Mouse (Mus musculus) lung, embryonic 16.5 days (tissue): ENCODE data around the gene Ppm1e. TPM values are rescaled to one million over a fixed set of nuclear protein-coding genes. Genes with fewer than 3 reads are reported as not detected.

ENCODE experiments used
- ATAC-seq: fragments of 200-750 bp; cut with Nextera tagmentation; 2 replicates; pipeline ENCODE4 v1.8.0; 2017; ENCODE audit warnings: low read depth, mild to moderate bottlenecking, moderate library complexity
- H3K27ac ChIP-seq: fragments of 300-500 bp; sonication (generic); 2 replicates; pipeline ENCODE4 v1.5.1; 2014; ENCODE audit warnings: mild to moderate bottlenecking, control low read depth, low read length
- H3K27me3 ChIP-seq: fragments of 300-500 bp; sonication (generic); 2 replicates; pipeline ENCODE4 v1.6.1; 2014; ENCODE audit warnings: low read depth, low read length, mixed read lengths; ENCODE audit not compliant: control insufficient read depth, insufficient read depth
- H3K36me3 ChIP-seq: fragments of 300-500 bp; sonication (generic); 2 replicates; pipeline ENCODE4 v1.6.1; 2014; ENCODE audit warnings: low read length; ENCODE audit not compliant: control insufficient read depth, insufficient read depth
- H3K4me1 ChIP-seq: fragments of 300-500 bp; sonication (generic); replicated peaks from 2 replicates; pipeline ENCODE4 v1.6.1; 2014; ENCODE audit warnings: low read length, mixed read lengths; ENCODE audit not compliant: control insufficient read depth, insufficient read depth
- H3K4me2 ChIP-seq: fragments of 300-500 bp; sonication (generic); 2 replicates; pipeline ENCODE4 v1.6.1; 2014; ENCODE audit warnings: low read depth, low read length, control low read depth
- H3K4me3 ChIP-seq: fragments of 300-500 bp; sonication (generic); 2 replicates; pipeline ENCODE4 v1.5.1; 2014; ENCODE audit warnings: mild to moderate bottlenecking, low read length, control low read depth
- H3K9ac ChIP-seq: fragments of 300-500 bp; sonication (generic); 2 replicates; pipeline ENCODE4 v1.6.1; 2014; ENCODE audit warnings: low read length, control low read depth
- H3K9me3 ChIP-seq: fragments of 300-500 bp; sonication (generic); 2 replicates; pipeline ENCODE4 v1.6.1; 2016; ENCODE audit warnings: low read length; ENCODE audit not compliant: control insufficient read depth
- WGBS: fragments of 180-500 bp; shearing (Covaris S2); extraction: QIAGEN DNeasy Blood & Tissue Kit; methylation state at CpG from one replicate; pipeline ENCODE4 v1.1.7; 2014; 5-methylcytosine and 5-hydroxymethylcytosine counted together
- polyA plus RNA-seq: library from polyadenylated mRNA; unstranded; fragments of >200 nt; fragmentation: Nextera tagmentation; extraction: Ambion mirVana; gene quantifications from 2 replicates; pipeline ENCODE4 v1.2.1, GENCODE M21; 2015

Ppm1e gene
- polyA plus RNA-seq, result 2.0 and 2.1 TPM in 2 replicates

DNA sequence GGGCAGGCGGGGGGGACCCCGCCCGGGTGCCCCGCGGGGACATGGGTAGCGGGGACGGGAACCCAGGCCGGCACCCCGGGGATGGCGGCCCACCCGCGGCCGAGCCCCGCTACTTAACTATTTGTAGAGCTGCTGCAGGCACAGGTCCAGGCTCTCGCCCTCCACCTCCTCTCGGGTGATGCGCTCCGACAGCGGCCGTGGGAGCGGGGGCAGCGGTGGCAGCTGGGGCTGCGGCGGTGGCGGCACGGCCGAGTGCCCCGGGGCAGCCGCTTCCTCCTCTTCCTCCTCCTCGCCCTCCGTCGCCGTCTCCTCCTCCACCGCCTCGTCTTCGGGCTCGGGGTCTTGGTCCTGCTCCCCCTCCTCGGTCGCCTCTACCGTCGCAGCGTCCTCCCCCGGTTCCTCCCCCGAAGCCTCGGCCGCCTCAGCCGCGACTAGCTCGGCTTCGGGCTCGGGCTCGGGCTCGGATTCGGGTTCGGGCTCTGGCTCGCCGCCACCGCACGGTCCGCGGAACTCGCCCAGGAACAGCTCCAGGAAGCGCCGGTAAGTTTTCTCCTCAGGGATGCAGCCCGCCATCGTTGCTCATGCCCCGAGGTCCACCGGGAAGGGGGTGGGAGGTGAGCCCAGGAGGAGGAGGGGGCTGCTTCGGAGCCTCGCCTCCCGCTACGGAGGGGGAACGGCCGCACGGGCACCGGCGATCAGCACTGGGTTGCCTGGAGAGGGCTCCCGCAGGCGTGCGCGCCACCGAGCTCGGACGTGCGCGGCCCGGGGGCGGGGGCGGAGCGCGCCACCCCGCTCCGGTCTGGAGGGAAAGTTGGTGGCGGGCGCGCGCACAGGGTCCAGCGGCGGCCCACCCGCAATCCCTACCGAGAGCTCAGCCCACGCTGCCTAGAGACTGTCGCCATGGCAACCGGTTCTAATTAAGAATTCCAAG lies at the start of gene Ppm1e:
Gene Ppm1e, minus strand, starts transcription at position 693 of the 931 bp plus-strand sequence.
- peak within 1 kb of the TSS; percentile 99 for H3K4me2 ChIP-seq
- under 1% methylated on average over 93 of the region's 104 CpGs for WGBS
- peaks cover 10% of the 10 kb centered on the region; the same call in 1 of the 2 replicates for H3K4me1 ChIP-seq
- no peaks in the 10 kb centered on the region for H3K9me3 ChIP-seq
- no peak within 1 kb of the TSS for H3K27ac ChIP-seq
- ATAC-seq, result peak; percentile 96
- peak within 1 kb of the TSS; percentile 57 for H3K9ac ChIP-seq
- H3K4me3 ChIP-seq, result peak within 1 kb of the TSS; percentile 75
- peaks cover 28% of the 10 kb centered on the region for H3K27me3 ChIP-seq
- no peaks in the 10 kb centered on the region for H3K36me3 ChIP-seq

DNA sequence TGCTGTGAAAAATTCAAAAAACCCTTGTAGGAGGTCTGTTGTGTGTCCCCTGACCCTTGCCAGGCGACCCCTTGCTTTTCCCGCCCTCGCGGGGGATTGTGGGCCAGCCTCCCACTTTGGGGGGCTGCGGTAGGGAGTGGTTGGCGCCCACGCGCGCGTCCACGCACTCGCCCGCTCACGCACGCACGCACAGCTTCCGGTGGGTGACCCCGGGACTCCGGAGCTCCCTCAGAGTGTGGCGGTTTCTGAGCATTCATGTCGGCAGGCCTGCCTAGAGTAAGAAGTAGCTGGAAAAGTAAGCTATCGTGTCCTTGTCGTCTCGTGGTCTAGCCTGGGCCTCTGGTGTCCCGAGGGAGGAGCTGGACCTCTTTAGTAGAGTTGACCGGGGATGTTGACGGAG lies 46.1 kb upstream of the Ppm1e start, which contains the start of the genes Rad51c and Tex14:
Gene Rad51c, minus strand, starts transcription at position 79 of the 400 bp plus-strand sequence.
Gene Tex14, plus strand, starts transcription at position 190 of the 400 bp plus-strand sequence.
- H3K36me3 ChIP-seq, result 0 out of 2 replicates have a peak, but pooled peaks cover 2% of the 10 kb centered on the region
- peak within 1 kb of the TSS; percentile 85 for H3K9ac ChIP-seq
- H3K4me3 ChIP-seq, result peak within 1 kb of the TSS; percentile 60
- H3K9me3 ChIP-seq, result no peaks in the 10 kb centered on the region
- H3K4me1 ChIP-seq, result peaks cover 5% of the 10 kb centered on the region; the same call in 1 of the 2 replicates
- ATAC-seq, result peak; percentile 48
- H3K27ac ChIP-seq, result peak within 1 kb of the TSS; percentile 96
- H3K4me2 ChIP-seq, result peak within 1 kb of the TSS; percentile 75
- no peaks in the 10 kb centered on the region for H3K27me3 ChIP-seq
- WGBS, result 70% methylated on average over 27 of the region's 27 CpGs

DNA sequence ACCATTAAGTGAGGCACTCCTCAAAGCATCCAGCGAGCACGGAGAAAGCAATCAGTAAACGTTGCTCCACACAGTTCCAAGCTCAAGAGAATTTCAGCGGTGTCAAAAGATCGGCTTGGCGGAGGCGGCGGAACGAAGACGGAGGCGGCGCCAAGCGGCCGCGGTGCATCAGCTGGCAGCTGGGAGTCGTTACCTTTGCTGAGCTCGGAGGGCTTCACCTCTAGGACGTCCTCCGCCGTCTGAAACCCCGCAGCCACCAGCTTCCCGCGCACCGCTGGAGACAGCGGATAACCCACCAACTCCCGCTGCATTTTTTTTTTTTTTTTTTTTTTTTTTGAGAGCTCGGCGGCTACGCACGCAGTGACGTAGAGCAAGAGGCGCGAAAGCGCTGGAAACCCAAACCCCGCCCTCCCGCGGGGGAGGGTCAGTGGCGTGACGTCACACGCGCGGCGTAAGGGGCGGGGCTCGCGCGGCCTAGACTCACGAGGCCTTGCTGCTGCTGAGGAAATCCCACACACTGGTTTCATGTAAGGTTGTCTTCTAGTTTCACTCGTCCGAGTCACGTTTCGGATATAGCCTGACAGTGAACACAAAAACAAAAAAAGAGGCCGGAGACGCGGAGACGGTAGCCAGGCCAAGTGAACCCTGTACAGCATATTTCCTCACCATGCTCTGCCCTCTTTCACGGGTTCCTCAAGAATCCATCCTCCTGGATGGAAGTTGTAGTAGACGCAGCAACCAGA lies 45.5 kb upstream of the Ppm1e start:
- peak overlapping the region; percentile 85 for H3K9ac ChIP-seq
- ATAC-seq, result peak; percentile 95
- peak overlapping the region; percentile 96 for H3K27ac ChIP-seq
- peak overlapping the region; percentile 75 for H3K4me2 ChIP-seq
- H3K36me3 ChIP-seq, result 0 out of 2 replicates have a peak, but pooled peaks cover 2% of the 10 kb centered on the region
- no peaks in the 10 kb centered on the region for H3K27me3 ChIP-seq
- peaks cover 5% of the 10 kb centered on the region; the same call in 1 of the 2 replicates for H3K4me1 ChIP-seq
- no peaks in the 10 kb centered on the region for H3K9me3 ChIP-seq
- H3K4me3 ChIP-seq, result peak overlapping the region; percentile 60
- WGBS, result 1% methylated on average over 55 of the region's 58 CpGs

DNA sequence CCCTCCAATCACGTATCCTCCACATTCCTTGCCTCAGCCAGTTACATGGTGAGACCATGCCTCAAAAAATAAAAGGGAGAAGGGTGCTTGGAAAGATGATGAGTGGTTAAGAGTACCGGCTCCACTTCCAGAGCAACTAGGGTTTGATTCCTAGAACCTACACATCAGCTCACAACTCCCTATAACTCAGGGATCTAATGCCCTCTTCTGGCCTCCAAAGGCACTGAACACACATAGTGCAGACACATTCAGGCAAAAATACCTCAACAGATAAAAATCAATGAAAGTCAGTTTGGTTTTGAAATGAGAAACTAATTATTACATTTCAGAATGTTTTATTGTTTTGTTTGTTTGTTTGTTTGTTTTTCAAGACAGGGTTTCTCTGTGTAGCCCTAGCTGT lies 39.6 kb upstream of the Ppm1e start:
- Histone ChIP-seq H3K4me1 (no peaks in the 10 kb centered on the region), H3K27ac (no peak overlapping the region), H3K9ac (no peak overlapping the region), H3K36me3 (0 out of 2 replicates have a peak, but pooled peaks cover 2% of the 10 kb centered on the region), H3K27me3 (no peaks in the 10 kb centered on the region), H3K4me2 (no peak overlapping the region), H3K9me3 (no peaks in the 10 kb centered on the region), H3K4me3 (no peak overlapping the region)
- 93% methylated on average over 2 of the region's 2 CpGs for WGBS
- ATAC-seq, result no peak

DNA sequence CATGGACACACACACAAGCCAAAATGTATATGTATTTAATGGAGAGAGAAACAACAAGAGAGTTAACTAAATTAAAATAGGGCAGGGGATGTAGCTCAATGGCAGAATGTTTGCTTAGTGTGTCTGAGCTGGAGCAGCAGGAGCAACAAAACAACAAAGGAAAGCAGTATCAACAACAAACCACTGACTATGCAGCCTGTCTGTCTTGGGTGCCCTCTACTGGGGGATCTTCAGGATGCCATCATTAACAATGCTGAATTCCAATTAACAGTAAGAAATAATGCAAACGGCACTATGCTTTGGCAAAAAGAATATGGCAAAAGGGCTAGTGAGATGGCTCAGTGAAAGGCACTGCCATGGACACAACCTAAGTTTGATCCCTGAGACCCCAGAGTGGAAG lies 35.0 kb upstream of the Ppm1e start:
- H3K4me3 ChIP-seq, result no peak overlapping the region
- H3K9ac ChIP-seq, result no peak overlapping the region
- no peak overlapping the region for H3K4me2 ChIP-seq
- WGBS, result 60% methylated on average over 1 of the region's 1 CpGs
- 0 out of 2 replicates have a peak, but pooled peaks cover 2% of the 10 kb centered on the region for H3K36me3 ChIP-seq
- no peak for ATAC-seq
- no peaks in the 10 kb centered on the region for H3K27me3 ChIP-seq
- no peaks in the 10 kb centered on the region for H3K4me1 ChIP-seq
- no peaks in the 10 kb centered on the region for H3K9me3 ChIP-seq
- H3K27ac ChIP-seq, result no peak overlapping the region

DNA sequence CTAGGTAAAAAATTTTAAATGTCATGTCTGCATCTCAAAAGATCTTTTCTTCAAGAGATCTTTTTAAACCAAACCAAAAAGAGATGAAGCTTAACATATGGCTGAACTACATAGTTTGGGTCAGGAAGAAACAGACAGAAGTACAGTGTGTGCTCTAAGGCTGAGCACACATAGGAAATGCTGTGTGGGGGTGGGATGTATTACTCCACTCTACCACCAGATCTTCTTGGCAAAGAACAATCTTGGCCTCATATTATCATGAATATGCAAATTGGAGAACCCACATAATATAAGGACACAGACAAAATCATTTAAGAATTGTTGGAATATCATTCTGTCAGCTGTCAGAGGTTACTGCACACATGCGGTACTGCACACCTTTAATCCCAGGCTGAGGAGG lies 26.9 kb upstream of the Ppm1e start:
- 100% methylated on average over 1 of the region's 1 CpGs for WGBS
- H3K36me3 ChIP-seq, result no peaks in the 10 kb centered on the region
- H3K4me2 ChIP-seq, result no peak overlapping the region
- H3K27me3 ChIP-seq, result no peaks in the 10 kb centered on the region
- no peak for ATAC-seq
- no peak overlapping the region for H3K4me3 ChIP-seq
- no peaks in the 10 kb centered on the region for H3K9me3 ChIP-seq
- no peak overlapping the region for H3K9ac ChIP-seq
- H3K27ac ChIP-seq, result no peak overlapping the region
- no peaks in the 10 kb centered on the region for H3K4me1 ChIP-seq

DNA sequence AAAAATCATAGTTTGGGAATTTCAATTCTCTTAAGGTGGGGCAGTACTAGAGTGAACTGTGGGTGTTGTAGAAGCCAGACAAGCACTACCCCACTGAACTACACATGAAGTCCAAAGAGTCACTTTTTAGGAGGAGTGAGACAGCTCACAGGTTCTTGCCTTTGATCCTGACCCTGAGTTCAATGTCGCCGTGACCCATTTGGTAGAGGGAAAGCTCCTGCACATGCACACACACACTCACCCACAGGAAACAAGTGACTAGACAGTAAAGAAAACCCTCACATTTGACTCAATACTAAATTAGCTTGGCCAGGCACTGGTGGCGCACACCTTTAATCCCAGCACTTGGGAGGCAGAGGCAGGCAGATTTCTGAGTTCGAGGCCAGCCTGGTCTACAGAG lies 25.7 kb upstream of the Ppm1e start:
- H3K27me3 ChIP-seq, result no peaks in the 10 kb centered on the region
- H3K27ac ChIP-seq, result no peak overlapping the region
- 96% methylated on average over 4 of the region's 4 CpGs for WGBS
- no peak overlapping the region for H3K4me3 ChIP-seq
- H3K36me3 ChIP-seq, result no peaks in the 10 kb centered on the region
- no peak overlapping the region for H3K4me2 ChIP-seq
- H3K9me3 ChIP-seq, result no peaks in the 10 kb centered on the region
- ATAC-seq, result no peak
- H3K4me1 ChIP-seq, result no peaks in the 10 kb centered on the region
- no peak overlapping the region for H3K9ac ChIP-seq

DNA sequence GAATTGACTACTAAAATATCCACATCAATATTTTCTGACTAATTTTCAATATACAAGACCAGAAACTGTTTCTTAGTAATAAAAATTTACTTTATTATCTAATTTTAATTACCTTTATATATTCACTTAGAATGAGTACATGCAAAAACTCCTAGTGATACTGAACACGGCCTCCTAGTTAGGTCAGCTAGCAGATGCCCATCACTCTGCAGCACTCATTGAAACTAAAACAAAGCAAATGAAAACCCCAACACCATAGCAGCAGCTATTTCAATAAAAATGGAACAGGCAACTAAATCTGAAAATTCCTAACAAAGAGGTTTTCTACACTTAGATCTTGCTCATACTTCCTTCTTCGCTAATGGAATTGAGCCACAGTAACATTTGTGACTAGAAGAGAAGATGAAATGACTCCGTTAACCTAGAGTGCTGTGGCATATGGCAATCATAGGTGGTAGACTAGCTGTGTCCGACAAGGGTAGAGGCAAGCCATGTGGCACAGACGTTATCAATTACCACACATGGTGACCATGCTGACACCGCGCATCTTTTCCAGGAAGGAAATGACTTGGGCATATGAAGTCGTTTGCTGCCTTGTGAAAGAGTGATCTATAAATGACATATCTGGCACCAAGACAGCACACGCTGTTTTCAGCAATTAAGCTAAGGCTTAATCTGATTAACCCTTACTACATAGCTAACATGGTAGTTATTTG lies 9.2 kb upstream of the Ppm1e start:
- Histone ChIP-seq H3K36me3 (no peaks in the 10 kb centered on the region), H3K27ac (no peak overlapping the region), H3K27me3 (no peaks in the 10 kb centered on the region), H3K9me3 (no peaks in the 10 kb centered on the region), H3K4me1 (no peaks in the 10 kb centered on the region), H3K4me3 (no peak overlapping the region), H3K4me2 (no peak overlapping the region), H3K9ac (no peak overlapping the region)
- WGBS, result 64% methylated on average over 9 of the region's 9 CpGs
- no peak for ATAC-seq
